ENCODE assay signal across 10 mouse cellular contexts in the genomic region with DNA sequence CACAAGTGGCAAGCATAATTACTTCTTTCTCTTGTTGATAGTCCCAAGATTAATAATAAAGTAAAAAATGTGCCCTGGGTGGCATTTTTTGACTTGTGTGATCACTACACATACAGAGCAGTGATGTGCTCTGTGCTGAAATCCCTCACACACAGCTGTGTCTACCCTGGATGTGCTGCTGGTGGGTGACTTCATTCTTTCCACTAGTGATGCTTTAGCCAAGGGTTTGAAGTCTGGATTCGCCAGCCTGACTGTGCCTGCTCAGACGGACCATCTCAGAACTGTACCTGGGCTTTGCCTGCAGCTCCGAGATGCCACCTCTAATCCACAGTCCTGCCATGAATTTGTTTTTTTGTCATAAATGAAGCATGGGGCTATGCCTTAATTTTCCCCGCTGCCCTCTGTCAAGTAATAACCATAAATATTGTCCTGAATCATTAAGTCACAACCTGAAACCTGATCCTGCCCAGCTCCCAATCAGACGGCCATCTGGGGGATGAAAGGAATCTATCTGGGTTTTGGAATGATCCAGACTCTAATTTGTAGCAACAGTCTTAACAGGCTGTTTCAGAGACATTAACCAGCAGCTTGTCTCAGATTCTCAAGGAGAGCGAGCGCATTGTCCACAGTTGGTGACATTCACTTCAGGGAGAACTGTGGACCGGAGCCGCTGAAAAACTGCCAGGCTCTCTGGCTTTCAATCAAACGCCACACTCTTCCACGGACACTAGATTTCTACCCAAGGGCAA.
DNase-seq lines count a peak whose midpoint lies in the region; ATAC-seq and TF ChIP-seq lines count a peak whose summit lies in the region.
"Had no signal": no experiment of that assay in that cellular context is flagged by ENCODE, and none has a peak within 500 bp of the region (broad histone marks: within the 10 kb centered on the region; RNA-seq: fewer than 3 reads in every experiment).

No protein-coding gene starts in this region.

- no peak overlapping the region for H3K4me3 ChIP-seq in intestine, embryonic 14.5 days (ENCODE audit: low read depth, low read length)
- no peak overlapping the region for H3K4me3 ChIP-seq in intestine, postnatal 0 days (ENCODE audit: low read depth, low read length)
- no peak overlapping the region for H3K4me3 ChIP-seq in embryonic fibroblast, embryonic 13.5 days (ENCODE audit: insufficient read depth, low read length)
- no peak overlapping the region for H3K4me3 ChIP-seq in midbrain, embryonic 15.5 days
- H3K4me3 ChIP-seq: liver, embryonic 13.5 days had no signal

- DNase-seq in cerebellum, postnatal 14 days: peak; percentile 63 to 66
- DNase-seq in cerebellum, adult 11-12 months: no peak
- DNase-seq in intestine, embryonic 14.5 days (ENCODE audit: low spot score): no peak
- no peak for DNase-seq in ovary, adult 18-20 months (ENCODE audit: low spot score)
- DNase-seq in ovary, postnatal 14 days (ENCODE audit: low spot score): no peak
- DNase-seq: liver, embryonic 13.5 days had no signal

- peak overlapping the region; percentile 28; the same call in 1 of the 2 replicates for H3K4me2 ChIP-seq in intestine, embryonic 14.5 days (ENCODE audit: low read length)
- no peak overlapping the region for H3K4me2 ChIP-seq in intestine, postnatal 0 days (replicated peaks; ENCODE audit: low read depth)
- no peak overlapping the region for H3K4me2 ChIP-seq in midbrain, embryonic 15.5 days
- H3K4me2 ChIP-seq: liver, embryonic 13.5 days had no signal

- no peaks in the 10 kb centered on the region for H3K36me3 ChIP-seq in intestine, embryonic 14.5 days (ENCODE audit: control insufficient read depth, insufficient read depth, low read length)
- no peaks in the 10 kb centered on the region for H3K36me3 ChIP-seq in intestine, postnatal 0 days (ENCODE audit: control insufficient read depth, insufficient read depth)
- H3K36me3 ChIP-seq in midbrain, embryonic 15.5 days (replicated peaks): no peaks in the 10 kb centered on the region
- H3K36me3 ChIP-seq: liver, embryonic 13.5 days had no signal

- H3K4me1 ChIP-seq in intestine, embryonic 14.5 days (replicated peaks; ENCODE audit: control insufficient read depth, insufficient read depth, low read length): peaks cover 69% of the 10 kb centered on the region
- H3K4me1 ChIP-seq in intestine, postnatal 0 days (replicated peaks; ENCODE audit: control insufficient read depth, insufficient read depth, low read length): 0 out of 2 replicates have a peak, but pooled peaks cover 4% of the 10 kb centered on the region
- peaks cover 7% of the 10 kb centered on the region for H3K4me1 ChIP-seq in embryonic fibroblast, embryonic 13.5 days (ENCODE audit: control insufficient read depth, insufficient read depth, low read length)
- peaks cover 37% of the 10 kb centered on the region for H3K4me1 ChIP-seq in midbrain, embryonic 15.5 days
- H3K4me1 ChIP-seq: liver, embryonic 13.5 days had no signal

- H3K9ac ChIP-seq in intestine, embryonic 14.5 days (ENCODE audit: low read length): peak overlapping the region; percentile 30
- no peak overlapping the region for H3K9ac ChIP-seq in intestine, postnatal 0 days (ENCODE audit: low read depth, low read length)
- no peak overlapping the region for H3K9ac ChIP-seq in midbrain, embryonic 15.5 days
- H3K9ac ChIP-seq: liver, embryonic 13.5 days had no signal

- no peaks in the 10 kb centered on the region for H3K9me3 ChIP-seq in intestine, embryonic 14.5 days (ENCODE audit: control insufficient read depth, low read length)
- H3K9me3 ChIP-seq in intestine, postnatal 0 days (ENCODE audit: control insufficient read depth): no peaks in the 10 kb centered on the region
- no peaks in the 10 kb centered on the region for H3K9me3 ChIP-seq in midbrain, embryonic 15.5 days
- H3K9me3 ChIP-seq: liver, embryonic 13.5 days had no signal

- peak; percentile 59; the same call in 1 of the 2 replicates for ATAC-seq in intestine, embryonic 14.5 days (replicated peaks; ENCODE audit: low FRiP score, low TSS enrichment, low read depth)
- no peak for ATAC-seq in intestine, postnatal 0 days
- no peak for ATAC-seq in midbrain, embryonic 15.5 days (replicated peaks)
- ATAC-seq: Patski had no signal

- WGBS in intestine, embryonic 14.5 days: 18% methylated on average over 11 of the region's 11 CpGs
- 55% methylated on average over 11 of the region's 11 CpGs for WGBS in intestine, postnatal 0 days
- 40% methylated on average over 11 of the region's 11 CpGs for WGBS in midbrain, embryonic 15.5 days

- TF ChIP-seq CTCF in intestine, postnatal 0 days (IDR thresholded peaks at IDR 0.05; ENCODE audit: low read depth): no peak
- TF ChIP-seq CTCF in embryonic fibroblast, embryonic 13.5 days (IDR thresholded peaks at IDR 0.05; ENCODE audit: borderline replicate concordance, insufficient read depth, low read length): no peak

- H3K27ac ChIP-seq in intestine, embryonic 14.5 days (ENCODE audit: low read depth): peak overlapping the region; percentile 91
- no peak overlapping the region for H3K27ac ChIP-seq in intestine, postnatal 0 days (ENCODE audit: low read depth, low read length)
- H3K27ac ChIP-seq in embryonic fibroblast, embryonic 13.5 days (ENCODE audit: insufficient read depth, low read length): peak overlapping the region; percentile 43; the same call in 1 of the 2 replicates
- peak overlapping the region; percentile 31; the same call in 1 of the 2 replicates for H3K27ac ChIP-seq in midbrain, embryonic 15.5 days
- H3K27ac ChIP-seq: liver, embryonic 13.5 days had no signal

- no peak for TF ChIP-seq POLR2A in embryonic fibroblast, embryonic 13.5 days (IDR thresholded peaks at IDR 0.05; ENCODE audit: low read depth, low read length)

- H3K27me3 ChIP-seq in intestine, embryonic 14.5 days (replicated peaks; ENCODE audit: control insufficient read depth, insufficient read depth, low read length): no peaks in the 10 kb centered on the region
- H3K27me3 ChIP-seq in intestine, postnatal 0 days (replicated peaks; ENCODE audit: control insufficient read depth, insufficient read depth, low read length): no peaks in the 10 kb centered on the region
- H3K27me3 ChIP-seq in midbrain, embryonic 15.5 days (replicated peaks): no peaks in the 10 kb centered on the region
- H3K27me3 ChIP-seq: liver, embryonic 13.5 days; Patski had no signal

Comparison
In these comparisons a context has a peak if more than half of its experiments do, and no peak if none do; other contexts are left out.
1. DNase-seq: peak in cerebellum, postnatal 14 days (2 of 2); none in cerebellum, adult 11-12 months (single experiment), intestine, embryonic 14.5 days (single experiment), ovary, adult 18-20 months (single experiment) and ovary, postnatal 14 days (single experiment).